Mouse (Mus musculus): ENCODE data around the gene Nrxn2.

The Nrxn2 gene

GRCm38 (mm10) chr19:6416124-6416770 lies 2.3 kb upstream of the Nrxn2 start:
- no peak for DNase-seq (ENCODE audit: extremely low spot score, low read depth, low spot score)

- no peak for DNase-seq (ENCODE audit: extremely low spot score, low read depth, low spot score)
Measured at GRCm38 (mm10) chr19:6416894-6417761, 1.4 kb upstream of the Nrxn2 start.

GRCm38 (mm10) chr19:6418984-6419692 lies 607 bp downstream of the Nrxn2 start:
- DNase-seq (ENCODE audit: extremely low spot score, low read depth, low spot score): no peak

GRCm38 (mm10) chr19:6419805-6420310 lies 1.3 kb downstream of the Nrxn2 start:
- no peak for DNase-seq (ENCODE audit: extremely low spot score, low read depth, low spot score)

- DNase-seq (ENCODE audit: extremely low spot score, low read depth, low spot score): no peak
Measured at GRCm38 (mm10) chr19:6420481-6421210, 2.1 kb downstream of the Nrxn2 start.

- DNase-seq (ENCODE audit: extremely low spot score, low read depth, low spot score): no peak
Measured at GRCm38 (mm10) chr19:6421211-6421590, 2.7 kb downstream of the Nrxn2 start.

- DNase-seq (ENCODE audit: extremely low spot score, low read depth, low spot score): no peak
Measured at GRCm38 (mm10) chr19:6422014-6422413, 3.5 kb downstream of the Nrxn2 start.

GRCm38 (mm10) chr19:6423241-6423640 lies 4.7 kb downstream of the Nrxn2 start:
- DNase-seq (ENCODE audit: extremely low spot score, low read depth, low spot score): no peak

GRCm38 (mm10) chr19:6424137-6424881 lies 5.8 kb downstream of the Nrxn2 start:
- DNase-seq (ENCODE audit: extremely low spot score, low read depth, low spot score): no peak

GRCm38 (mm10) chr19:6425595-6425994 lies 7.1 kb downstream of the Nrxn2 start:
- no peak for DNase-seq (ENCODE audit: extremely low spot score, low read depth, low spot score)

GRCm38 (mm10) chr19:6426703-6427500 lies 8.4 kb downstream of the Nrxn2 start:
- peak; percentile 41 for DNase-seq (ENCODE audit: extremely low spot score, low read depth, low spot score)

GRCm38 (mm10) chr19:6427653-6428434 lies 9.3 kb downstream of the Nrxn2 start:
- no peak for DNase-seq (ENCODE audit: extremely low spot score, low read depth, low spot score)

GRCm38 (mm10) chr19:6428501-6429200 lies 10.1 kb downstream of the Nrxn2 start:
- DNase-seq (ENCODE audit: extremely low spot score, low read depth, low spot score): no peak

GRCm38 (mm10) chr19:6443016-6443415 lies 24.5 kb downstream of the Nrxn2 start:
- DNase-seq (ENCODE audit: extremely low spot score, low read depth, low spot score): no peak

GRCm38 (mm10) chr19:6445761-6446423 lies 27.4 kb downstream of the Nrxn2 start:
- no peak for DNase-seq (ENCODE audit: extremely low spot score, low read depth, low spot score)

GRCm38 (mm10) chr19:6446736-6447437 lies 28.4 kb downstream of the Nrxn2 start:
- no peak for DNase-seq (ENCODE audit: extremely low spot score, low read depth, low spot score)

GRCm38 (mm10) chr19:6448752-6449151 lies 30.2 kb downstream of the Nrxn2 start:
- no peak for DNase-seq (ENCODE audit: extremely low spot score, low read depth, low spot score)

Measured in hindlimb bud, embryonic 11.5 days (tissue).